Mouse (Mus musculus): ENCODE measurements around the gene Cfap206.
"Not testable (repeated sequence)": the region's sequence is repeated elsewhere in the genome, so short reads cannot be mapped to it uniquely, and the experiment has no call there.

The Cfap206 gene
- long read RNA-seq, experiment 1, result 0 reads
- long read RNA-seq, experiment 2, result 0 reads

GRCm38 (mm10) chr4:34729851-34730341 lies at the start of gene Cfap206:
Cfap206 (minus strand) TSS chr4:34730206.
- intact Hi-C loops (cut with DNase I), result no loop called here

- intact Hi-C loops (cut with DNase I), result loop anchor here (5.0 kb wide), 2 partner anchors 76 to 91 kb away; partner anchors contain the start of gene Slc35a1
These were observed 47.9 kb upstream of the Cfap206 start, which contains the start of gene Smim8 for GRCm38 (mm10) chr4:34777677-34778527. Smim8 (minus strand) TSS chr4:34778423.

GRCm38 (mm10) chr4:34771652-34772371 lies 41.8 kb upstream of the Cfap206 start:
- intact Hi-C loops (cut with DNase I), result no loop called here

GRCm38 (mm10) chr4:34756163-34756562 lies 26.2 kb upstream of the Cfap206 start, which contains the start of gene Gm136:
Gm136 (minus strand) TSS chr4:34756263.
- intact Hi-C loops (cut with DNase I), result no loop called here

- intact Hi-C loops (cut with DNase I), result no loop called here
These were observed 19.2 kb upstream of the Cfap206 start for GRCm38 (mm10) chr4:34749236-34749635.

GRCm38 (mm10) chr4:34734461-34734860 lies 4.5 kb upstream of the Cfap206 start:
- intact Hi-C loops (cut with DNase I), result no loop called here

- intact Hi-C loops (cut with DNase I), result not testable (repeated sequence)
These were observed 3.4 kb upstream of the Cfap206 start for GRCm38 (mm10) chr4:34733415-34733814.

GRCm38 (mm10) chr4:34725710-34726109 lies 4.3 kb downstream of the Cfap206 start:
- intact Hi-C loops (cut with DNase I), result not testable (repeated sequence)

GRCm38 (mm10) chr4:34724306-34724705 lies 5.7 kb downstream of the Cfap206 start:
- intact Hi-C loops (cut with DNase I), result no loop called here

GRCm38 (mm10) chr4:34723186-34723585 lies 6.8 kb downstream of the Cfap206 start:
- intact Hi-C loops (cut with DNase I), result no loop called here

- intact Hi-C loops (cut with DNase I), result no loop called here
These were observed 9.7 kb downstream of the Cfap206 start for GRCm38 (mm10) chr4:34720127-34720895.

- intact Hi-C loops (cut with DNase I), result no loop called here
These were observed 10.6 kb downstream of the Cfap206 start for GRCm38 (mm10) chr4:34719421-34719820.

- intact Hi-C loops (cut with DNase I), result no loop called here
These were observed 14.9 kb downstream of the Cfap206 start for GRCm38 (mm10) chr4:34715062-34715461.

GRCm38 (mm10) chr4:34708127-34708526 lies 21.9 kb downstream of the Cfap206 start:
- intact Hi-C loops (cut with DNase I), result loop anchor here (10.0 kb wide), 1 partner anchor 217 kb away; no protein-coding TSS in a partner anchor

GRCm38 (mm10) chr4:34707248-34707647 lies 22.8 kb downstream of the Cfap206 start:
- intact Hi-C loops (cut with DNase I), result loop anchor here (10.0 kb wide), 1 partner anchor 218 kb away; no protein-coding TSS in a partner anchor

- intact Hi-C loops (cut with DNase I), result loop anchor here (5.0 to 10.0 kb wide), 2 partner anchors 74 to 222 kb away; partner anchors contain the start of gene Smim8
These were observed 27.0 kb downstream of the Cfap206 start for GRCm38 (mm10) chr4:34703029-34703428.

- intact Hi-C loops (cut with DNase I), result loop anchor here (5.0 to 10.0 kb wide), 2 partner anchors 75 to 223 kb away; partner anchors contain the start of gene Smim8
These were observed 27.8 kb downstream of the Cfap206 start for GRCm38 (mm10) chr4:34702231-34702630.

GRCm38 (mm10) chr4:34701528-34701927 lies 28.5 kb downstream of the Cfap206 start:
- intact Hi-C loops (cut with DNase I), result loop anchor here (5.0 to 10.0 kb wide), 2 partner anchors 76 to 223 kb away; partner anchors contain the start of gene Smim8

- intact Hi-C loops (cut with DNase I), result loop anchor here (5.0 kb wide), 1 partner anchor 89 kb away; the partner anchor contains the start of gene Smim8
These were observed 42.0 kb downstream of the Cfap206 start for GRCm38 (mm10) chr4:34688021-34688420.

- intact Hi-C loops (cut with DNase I), result loop anchor here (5.0 kb wide), 1 partner anchor 90 kb away; the partner anchor contains the start of gene Smim8
These were observed 43.0 kb downstream of the Cfap206 start, which contains the start of gene Slc35a1 for GRCm38 (mm10) chr4:34686874-34687567. Slc35a1 (minus strand) TSS chr4:34687438.
